Mouse (Mus musculus): ENCODE measurements around the gene Katnal1. TPM values are rescaled to one million over a fixed set of nuclear protein-coding genes. Genes with fewer than 3 reads are reported as not detected.
A peak's percentile ranks its signal among the peaks of the same experiment; 100 is the strongest.

The Katnal1 gene
- polyA plus RNA-seq, 1 experiment from 2014 or later, result 17.4 TPM

- peak overlapping the region; percentile 12; the same call in 1 of the 2 replicates for H3K4me2 ChIP-seq
- ATAC-seq (replicated peaks; ENCODE audit: insufficient number of reproducible peaks, low FRiP score, low TSS enrichment), result no peak
- WGBS (ENCODE audit: insufficient replicate concordance), result 55% methylated on average over 7 of the region's 7 CpGs
- no peaks in the 10 kb centered on the region for H3K27me3 ChIP-seq (ENCODE audit: control insufficient read depth, insufficient read depth, low read length)
- no peaks in the 10 kb centered on the region for H3K36me3 ChIP-seq (ENCODE audit: control insufficient read depth, insufficient read depth, low read length)
- H3K4me3 ChIP-seq (ENCODE audit: low read depth, low read length), result no peak overlapping the region
- H3K9me3 ChIP-seq (replicated peaks; ENCODE audit: control insufficient read depth, low read length), result no peaks in the 10 kb centered on the region
- H3K4me1 ChIP-seq (ENCODE audit: control insufficient read depth, insufficient read depth, low read length), result peaks cover 33% of the 10 kb centered on the region
- H3K27ac ChIP-seq (ENCODE audit: low read depth, low read length), result no peak overlapping the region
- no peak overlapping the region for H3K9ac ChIP-seq (ENCODE audit: low read depth, low read length)
Measured at GRCm38 (mm10) chr5:148968958-148969576, 39.9 kb upstream of the Katnal1 start.

- Histone ChIP-seq H3K27me3 (ENCODE audit: control insufficient read depth, insufficient read depth, low read length) (no peaks in the 10 kb centered on the region), H3K4me3 (ENCODE audit: low read depth, low read length) (no peak overlapping the region), H3K9me3 (replicated peaks; ENCODE audit: control insufficient read depth, low read length) (no peaks in the 10 kb centered on the region), H3K4me1 (ENCODE audit: control insufficient read depth, insufficient read depth, low read length) (peaks cover 33% of the 10 kb centered on the region), H3K9ac (ENCODE audit: low read depth, low read length) (no peak overlapping the region), H3K27ac (ENCODE audit: low read depth, low read length) (no peak overlapping the region), H3K36me3 (ENCODE audit: control insufficient read depth, insufficient read depth, low read length) (no peaks in the 10 kb centered on the region), H3K4me2 (no peak overlapping the region)
- no peak for ATAC-seq (replicated peaks; ENCODE audit: insufficient number of reproducible peaks, low FRiP score, low TSS enrichment)
- 68% methylated on average over 5 of the region's 5 CpGs for WGBS (ENCODE audit: insufficient replicate concordance)
Measured at GRCm38 (mm10) chr5:148968179-148968578, 39.1 kb upstream of the Katnal1 start.

GRCm38 (mm10) chr5:148966395-148966794 is 37.3 kb upstream of the Katnal1 start:
- no peaks in the 10 kb centered on the region for H3K9me3 ChIP-seq (replicated peaks; ENCODE audit: control insufficient read depth, low read length)
- H3K27ac ChIP-seq (ENCODE audit: low read depth, low read length), result peak overlapping the region; percentile 66
- H3K4me3 ChIP-seq (ENCODE audit: low read depth, low read length), result no peak overlapping the region
- no peaks in the 10 kb centered on the region for H3K27me3 ChIP-seq (ENCODE audit: control insufficient read depth, insufficient read depth, low read length)
- no peak for ATAC-seq (replicated peaks; ENCODE audit: insufficient number of reproducible peaks, low FRiP score, low TSS enrichment)
- H3K4me1 ChIP-seq (ENCODE audit: control insufficient read depth, insufficient read depth, low read length), result peaks cover 33% of the 10 kb centered on the region
- H3K4me2 ChIP-seq, result peak overlapping the region; percentile 11
- 56% methylated on average over 6 of the region's 6 CpGs for WGBS (ENCODE audit: insufficient replicate concordance)
- no peaks in the 10 kb centered on the region for H3K36me3 ChIP-seq (ENCODE audit: control insufficient read depth, insufficient read depth, low read length)
- H3K9ac ChIP-seq (ENCODE audit: low read depth, low read length), result no peak overlapping the region

- no peak for ATAC-seq (replicated peaks; ENCODE audit: insufficient number of reproducible peaks, low FRiP score, low TSS enrichment)
- H3K27ac ChIP-seq (ENCODE audit: low read depth, low read length), result peak overlapping the region; percentile 66
- H3K36me3 ChIP-seq (ENCODE audit: control insufficient read depth, insufficient read depth, low read length), result no peaks in the 10 kb centered on the region
- no peak overlapping the region for H3K4me3 ChIP-seq (ENCODE audit: low read depth, low read length)
- no peaks in the 10 kb centered on the region for H3K27me3 ChIP-seq (ENCODE audit: control insufficient read depth, insufficient read depth, low read length)
- WGBS (ENCODE audit: insufficient replicate concordance), result 6% methylated on average over 13 of the region's 13 CpGs
- 0 out of 2 replicates have a peak overlapping the region, but pooled peaks have one; percentile 16 for H3K9ac ChIP-seq (ENCODE audit: low read depth, low read length)
- H3K9me3 ChIP-seq (replicated peaks; ENCODE audit: control insufficient read depth, low read length), result no peaks in the 10 kb centered on the region
- H3K4me1 ChIP-seq (ENCODE audit: control insufficient read depth, insufficient read depth, low read length), result peaks cover 33% of the 10 kb centered on the region
- peak overlapping the region; percentile 11 for H3K4me2 ChIP-seq
Measured at GRCm38 (mm10) chr5:148965691-148966333, 36.7 kb upstream of the Katnal1 start.

GRCm38 (mm10) chr5:148965089-148965591 is 36.0 kb upstream of the Katnal1 start:
- WGBS (ENCODE audit: insufficient replicate concordance), result 64% methylated on average over 15 of the region's 15 CpGs
- peaks cover 30% of the 10 kb centered on the region for H3K4me1 ChIP-seq (ENCODE audit: control insufficient read depth, insufficient read depth, low read length)
- no peak overlapping the region for H3K4me3 ChIP-seq (ENCODE audit: low read depth, low read length)
- peak overlapping the region; percentile 66 for H3K27ac ChIP-seq (ENCODE audit: low read depth, low read length)
- peak overlapping the region; percentile 11 for H3K4me2 ChIP-seq
- no peak for ATAC-seq (replicated peaks; ENCODE audit: insufficient number of reproducible peaks, low FRiP score, low TSS enrichment)
- H3K9me3 ChIP-seq (replicated peaks; ENCODE audit: control insufficient read depth, low read length), result no peaks in the 10 kb centered on the region
- no peaks in the 10 kb centered on the region for H3K27me3 ChIP-seq (ENCODE audit: control insufficient read depth, insufficient read depth, low read length)
- H3K36me3 ChIP-seq (ENCODE audit: control insufficient read depth, insufficient read depth, low read length), result no peaks in the 10 kb centered on the region
- H3K9ac ChIP-seq (ENCODE audit: low read depth, low read length), result 0 out of 2 replicates have a peak overlapping the region, but pooled peaks have one; percentile 16

GRCm38 (mm10) chr5:148964251-148964650 is 35.1 kb upstream of the Katnal1 start:
- WGBS (ENCODE audit: insufficient replicate concordance), result 76% methylated on average over 1 of the region's 1 CpGs
- Histone ChIP-seq H3K9ac (ENCODE audit: low read depth, low read length) (no peak overlapping the region), H3K9me3 (replicated peaks; ENCODE audit: control insufficient read depth, low read length) (no peaks in the 10 kb centered on the region), H3K4me2 (no peak overlapping the region), H3K4me1 (ENCODE audit: control insufficient read depth, insufficient read depth, low read length) (peaks cover 28% of the 10 kb centered on the region), H3K36me3 (ENCODE audit: control insufficient read depth, insufficient read depth, low read length) (no peaks in the 10 kb centered on the region), H3K4me3 (ENCODE audit: low read depth, low read length) (no peak overlapping the region), H3K27ac (ENCODE audit: low read depth, low read length) (no peak overlapping the region; the same call in 1 of the 2 replicates), H3K27me3 (ENCODE audit: control insufficient read depth, insufficient read depth, low read length) (no peaks in the 10 kb centered on the region)
- ATAC-seq (replicated peaks; ENCODE audit: insufficient number of reproducible peaks, low FRiP score, low TSS enrichment), result no peak

GRCm38 (mm10) chr5:148960211-148960610 is 31.1 kb upstream of the Katnal1 start:
- Histone ChIP-seq H3K4me1 (ENCODE audit: control insufficient read depth, insufficient read depth, low read length) (peaks cover 13% of the 10 kb centered on the region), H3K4me3 (ENCODE audit: low read depth, low read length) (no peak overlapping the region), H3K4me2 (peak overlapping the region; percentile 98), H3K27me3 (ENCODE audit: control insufficient read depth, insufficient read depth, low read length) (no peaks in the 10 kb centered on the region), H3K9ac (ENCODE audit: low read depth, low read length) (peak overlapping the region; percentile 62; the same call in 1 of the 2 replicates), H3K9me3 (replicated peaks; ENCODE audit: control insufficient read depth, low read length) (no peaks in the 10 kb centered on the region), H3K27ac (ENCODE audit: low read depth, low read length) (no peak overlapping the region), H3K36me3 (ENCODE audit: control insufficient read depth, insufficient read depth, low read length) (no peaks in the 10 kb centered on the region)
- no peak for ATAC-seq (replicated peaks; ENCODE audit: insufficient number of reproducible peaks, low FRiP score, low TSS enrichment)
- WGBS (ENCODE audit: insufficient replicate concordance), result 61% methylated on average over 10 of the region's 10 CpGs

GRCm38 (mm10) chr5:148959068-148959990 is 30.2 kb upstream of the Katnal1 start:
- Histone ChIP-seq H3K27ac (ENCODE audit: low read depth, low read length) (peak overlapping the region; percentile 54), H3K4me1 (ENCODE audit: control insufficient read depth, insufficient read depth, low read length) (peaks cover 7% of the 10 kb centered on the region), H3K4me2 (peak overlapping the region; percentile 98), H3K9me3 (replicated peaks; ENCODE audit: control insufficient read depth, low read length) (no peaks in the 10 kb centered on the region), H3K4me3 (ENCODE audit: low read depth, low read length) (peak overlapping the region; percentile 51), H3K27me3 (ENCODE audit: control insufficient read depth, insufficient read depth, low read length) (no peaks in the 10 kb centered on the region), H3K9ac (ENCODE audit: low read depth, low read length) (peak overlapping the region; percentile 62), H3K36me3 (ENCODE audit: control insufficient read depth, insufficient read depth, low read length) (no peaks in the 10 kb centered on the region)
- 2% methylated on average over 39 of the region's 39 CpGs for WGBS (ENCODE audit: insufficient replicate concordance)
- peak; percentile 60 for ATAC-seq (replicated peaks; ENCODE audit: insufficient number of reproducible peaks, low FRiP score, low TSS enrichment)
